Mouse (Mus musculus): ENCODE results near the gene Eif3b. TPM values are rescaled to one million over a fixed set of nuclear protein-coding genes. Genes with fewer than 3 reads are reported as not detected.

The Eif3b gene
- 97.8 and 107 TPM in 2 replicates for polyA plus RNA-seq (2014; fragmentation: Nextera tagmentation; extraction: Ambion mirVana)

GRCm38 (mm10) chr5:140418489-140419441, at the start of gene Eif3b:
TSS of gene Eif3b (plus strand) at chr5:140419328.
- DNase-seq (ENCODE audit: low spot score), result peak; percentile 97
- Histone ChIP-seq H3K4me2 (ENCODE audit: low read length) (peak within 1 kb of the TSS; percentile 62), H3K9ac (ENCODE audit: low read length) (peak within 1 kb of the TSS; percentile 94), H3K27ac (ENCODE audit: low read depth, low read length) (peak within 1 kb of the TSS; percentile 92), H3K4me1 (ENCODE audit: control insufficient read depth, insufficient read depth, low read length) (peaks cover 14% of the 10 kb centered on the region), H3K9me3 (replicated peaks; ENCODE audit: control insufficient read depth, low read length) (no peaks in the 10 kb centered on the region), H3K36me3 (ENCODE audit: control insufficient read depth, insufficient read depth, low read length) (0 out of 2 replicates have a peak, but pooled peaks cover 4% of the 10 kb centered on the region), H3K4me3 (ENCODE audit: low read depth, low read length) (peak within 1 kb of the TSS; percentile 99), H3K27me3 (replicated peaks; ENCODE audit: control insufficient read depth, insufficient read depth, low read length) (no peaks in the 10 kb centered on the region)
- WGBS, result under 1% methylated on average over 65 of the region's 65 CpGs
- peak; percentile 95 for ATAC-seq

- Histone ChIP-seq H3K4me3 (ENCODE audit: low read depth, low read length) (no peak overlapping the region), H3K27me3 (replicated peaks; ENCODE audit: control insufficient read depth, insufficient read depth, low read length) (no peaks in the 10 kb centered on the region), H3K27ac (ENCODE audit: low read depth, low read length) (no peak overlapping the region), H3K4me1 (ENCODE audit: control insufficient read depth, insufficient read depth, low read length) (no peaks in the 10 kb centered on the region), H3K4me2 (ENCODE audit: low read length) (no peak overlapping the region), H3K9me3 (replicated peaks; ENCODE audit: control insufficient read depth, low read length) (no peaks in the 10 kb centered on the region), H3K9ac (ENCODE audit: low read length) (no peak overlapping the region), H3K36me3 (ENCODE audit: control insufficient read depth, insufficient read depth, low read length) (no peaks in the 10 kb centered on the region)
- DNase-seq (ENCODE audit: low spot score) (no peak), ATAC-seq (no peak)
- WGBS, result 90% methylated on average over 2 of the region's 2 CpGs
Measured at GRCm38 (mm10) chr5:140369466-140369865, 49.7 kb upstream of the Eif3b start.

DNA sequence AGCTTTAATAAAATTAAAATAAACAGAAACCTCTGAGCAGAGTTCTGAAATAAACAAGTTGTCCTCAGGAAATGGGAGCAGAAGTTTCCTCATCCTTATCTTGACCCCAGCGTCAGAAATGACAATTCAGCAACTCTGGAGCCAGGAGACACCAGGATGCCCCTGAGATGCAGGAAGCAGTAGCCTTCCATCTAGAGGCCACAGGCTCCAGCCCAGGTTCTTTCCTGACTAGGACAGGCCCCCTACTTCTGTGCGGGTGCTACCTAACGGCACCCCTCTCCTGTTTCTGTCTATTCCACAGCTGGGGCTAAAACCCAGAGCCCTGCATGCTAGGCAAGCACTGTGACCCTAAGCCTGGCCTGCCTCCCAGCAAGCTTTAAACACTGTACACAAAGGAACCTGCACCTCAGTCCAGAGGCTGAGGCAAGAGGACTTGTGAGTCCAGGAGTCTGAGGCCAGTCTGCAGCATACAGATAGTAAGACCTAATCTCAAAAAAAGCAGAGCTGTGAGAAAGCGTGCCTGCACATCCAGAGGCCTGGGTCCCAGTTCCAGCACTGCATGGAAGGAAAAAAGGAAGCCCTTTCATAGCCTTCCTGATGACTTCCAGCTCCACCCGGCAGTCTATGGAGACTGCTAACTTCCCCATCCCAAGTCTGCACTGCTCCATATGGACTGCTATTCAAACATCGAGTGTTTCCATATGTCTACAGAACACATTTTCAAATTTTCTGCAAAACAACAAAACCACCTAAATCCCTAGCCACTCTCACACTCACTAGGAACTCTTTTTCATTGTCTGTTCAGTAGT, 48.5 kb upstream of the Eif3b start:
- Histone ChIP-seq H3K27ac (ENCODE audit: low read depth, low read length) (no peak overlapping the region), H3K27me3 (replicated peaks; ENCODE audit: control insufficient read depth, insufficient read depth, low read length) (no peaks in the 10 kb centered on the region), H3K4me3 (ENCODE audit: low read depth, low read length) (no peak overlapping the region), H3K4me2 (ENCODE audit: low read length) (no peak overlapping the region), H3K4me1 (ENCODE audit: control insufficient read depth, insufficient read depth, low read length) (no peaks in the 10 kb centered on the region), H3K36me3 (ENCODE audit: control insufficient read depth, insufficient read depth, low read length) (no peaks in the 10 kb centered on the region), H3K9ac (ENCODE audit: low read length) (no peak overlapping the region), H3K9me3 (replicated peaks; ENCODE audit: control insufficient read depth, low read length) (no peaks in the 10 kb centered on the region)
- WGBS, result 87% methylated on average over 6 of the region's 6 CpGs
- ATAC-seq, result no peak
- no peak for DNase-seq (ENCODE audit: low spot score)

- H3K9ac ChIP-seq (ENCODE audit: low read length), result no peak overlapping the region
- no peaks in the 10 kb centered on the region for H3K27me3 ChIP-seq (replicated peaks; ENCODE audit: control insufficient read depth, insufficient read depth, low read length)
- DNase-seq (ENCODE audit: low spot score) (peak; percentile 69), ATAC-seq (peak; percentile 46; the same call in 1 of the 2 replicates)
- no peaks in the 10 kb centered on the region for H3K9me3 ChIP-seq (replicated peaks; ENCODE audit: control insufficient read depth, low read length)
- no peak overlapping the region for H3K4me3 ChIP-seq (ENCODE audit: low read depth, low read length)
- H3K36me3 ChIP-seq (ENCODE audit: control insufficient read depth, insufficient read depth, low read length), result no peaks in the 10 kb centered on the region
- H3K4me1 ChIP-seq (ENCODE audit: control insufficient read depth, insufficient read depth, low read length), result no peaks in the 10 kb centered on the region
- H3K27ac ChIP-seq (ENCODE audit: low read depth, low read length), result no peak overlapping the region
- H3K4me2 ChIP-seq (ENCODE audit: low read length), result no peak overlapping the region
- WGBS, result 91% methylated on average over 3 of the region's 3 CpGs
Measured at GRCm38 (mm10) chr5:140371671-140372070, 47.5 kb upstream of the Eif3b start.

GRCm38 (mm10) chr5:140373711-140374110, 45.4 kb upstream of the Eif3b start:
- ATAC-seq, result no peak
- WGBS, result 96% methylated on average over 2 of the region's 2 CpGs

DNA sequence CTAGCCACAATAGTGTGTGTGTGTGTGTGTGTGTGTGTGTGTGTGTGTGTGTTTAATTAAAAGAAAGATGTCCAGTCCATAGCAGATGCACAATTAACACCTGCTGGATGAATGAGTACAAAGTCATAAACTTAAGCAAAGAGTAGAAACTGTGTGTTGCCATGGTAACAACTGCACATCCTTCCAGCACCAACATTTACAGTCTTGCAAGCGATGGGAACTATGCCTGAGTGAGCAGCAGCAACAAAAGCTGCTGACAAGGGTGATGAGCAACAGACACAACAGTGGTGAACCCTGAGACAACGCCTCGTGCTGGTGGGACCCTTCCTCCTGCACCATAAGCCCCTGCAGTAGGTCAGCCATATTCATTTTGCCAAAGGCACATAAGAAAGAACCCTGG, 44.9 kb upstream of the Eif3b start:
- ATAC-seq (no peak), DNase-seq (ENCODE audit: low spot score) (peak; percentile 42)
- WGBS, result 30% methylated on average over 3 of the region's 3 CpGs
- Histone ChIP-seq H3K4me2 (ENCODE audit: low read length) (no peak overlapping the region), H3K36me3 (ENCODE audit: control insufficient read depth, insufficient read depth, low read length) (no peaks in the 10 kb centered on the region), H3K27me3 (replicated peaks; ENCODE audit: control insufficient read depth, insufficient read depth, low read length) (no peaks in the 10 kb centered on the region), H3K4me1 (ENCODE audit: control insufficient read depth, insufficient read depth, low read length) (no peaks in the 10 kb centered on the region), H3K9me3 (replicated peaks; ENCODE audit: control insufficient read depth, low read length) (no peaks in the 10 kb centered on the region), H3K27ac (ENCODE audit: low read depth, low read length) (no peak overlapping the region), H3K9ac (ENCODE audit: low read length) (no peak overlapping the region), H3K4me3 (ENCODE audit: low read depth, low read length) (no peak overlapping the region)

More at GRCm38 (mm10) chr5:140373711-140374110, 45.4 kb upstream of the Eif3b start:
- DNase-seq (ENCODE audit: low spot score), result no peak
- Histone ChIP-seq H3K27me3 (replicated peaks; ENCODE audit: control insufficient read depth, insufficient read depth, low read length) (no peaks in the 10 kb centered on the region), H3K27ac (ENCODE audit: low read depth, low read length) (no peak overlapping the region), H3K9me3 (replicated peaks; ENCODE audit: control insufficient read depth, low read length) (no peaks in the 10 kb centered on the region), H3K4me3 (ENCODE audit: low read depth, low read length) (no peak overlapping the region), H3K4me1 (ENCODE audit: control insufficient read depth, insufficient read depth, low read length) (no peaks in the 10 kb centered on the region), H3K36me3 (ENCODE audit: control insufficient read depth, insufficient read depth, low read length) (no peaks in the 10 kb centered on the region), H3K9ac (ENCODE audit: low read length) (no peak overlapping the region), H3K4me2 (ENCODE audit: low read length) (no peak overlapping the region)

- Histone ChIP-seq H3K4me3 (ENCODE audit: low read depth, low read length) (no peak overlapping the region), H3K27ac (ENCODE audit: low read depth, low read length) (no peak overlapping the region), H3K27me3 (replicated peaks; ENCODE audit: control insufficient read depth, insufficient read depth, low read length) (no peaks in the 10 kb centered on the region), H3K36me3 (ENCODE audit: control insufficient read depth, insufficient read depth, low read length) (no peaks in the 10 kb centered on the region), H3K4me1 (ENCODE audit: control insufficient read depth, insufficient read depth, low read length) (no peaks in the 10 kb centered on the region), H3K4me2 (ENCODE audit: low read length) (no peak overlapping the region), H3K9me3 (replicated peaks; ENCODE audit: control insufficient read depth, low read length) (no peaks in the 10 kb centered on the region), H3K9ac (ENCODE audit: low read length) (no peak overlapping the region)
- WGBS, result 89% methylated on average over 4 of the region's 4 CpGs
- ATAC-seq, result no peak
- no peak for DNase-seq (ENCODE audit: low spot score)
Measured at GRCm38 (mm10) chr5:140375249-140375829, 43.8 kb upstream of the Eif3b start.

- Histone ChIP-seq H3K9ac (ENCODE audit: low read length) (no peak overlapping the region), H3K36me3 (ENCODE audit: control insufficient read depth, insufficient read depth, low read length) (no peaks in the 10 kb centered on the region)
Measured at GRCm38 (mm10) chr5:140378121-140378853, 40.8 kb upstream of the Eif3b start.

More at GRCm38 (mm10) chr5:140378121-140378853, 40.8 kb upstream of the Eif3b start:
- no peak overlapping the region for H3K4me2 ChIP-seq (ENCODE audit: low read length)
- no peak overlapping the region for H3K27ac ChIP-seq (ENCODE audit: low read depth, low read length)
- H3K27me3 ChIP-seq (replicated peaks; ENCODE audit: control insufficient read depth, insufficient read depth, low read length), result no peaks in the 10 kb centered on the region
- no peak for ATAC-seq
- H3K4me1 ChIP-seq (ENCODE audit: control insufficient read depth, insufficient read depth, low read length), result no peaks in the 10 kb centered on the region
- H3K9me3 ChIP-seq (replicated peaks; ENCODE audit: control insufficient read depth, low read length), result no peaks in the 10 kb centered on the region
- no peak for DNase-seq (ENCODE audit: low spot score)
- 94% methylated on average over 6 of the region's 6 CpGs for WGBS
- H3K4me3 ChIP-seq (ENCODE audit: low read depth, low read length), result no peak overlapping the region
